Mouse (Mus musculus): Measurements from ENCODE around the gene Ppp1r9a. TPM values are rescaled to one million over a fixed set of nuclear protein-coding genes. Genes with fewer than 3 reads are reported as not detected.

The Ppp1r9a gene
- polyA plus RNA-seq, 1 experiment from 2014 or later = 51.7 TPM

- H3K9ac ChIP-seq = no peak overlapping the region
- H3K27ac ChIP-seq = no peak overlapping the region
- H3K9me3 ChIP-seq = no peaks in the 10 kb centered on the region
- no peak overlapping the region for H3K4me2 ChIP-seq
- H3K4me1 ChIP-seq = no peaks in the 10 kb centered on the region
- H3K4me3 ChIP-seq = no peak overlapping the region
- 96% methylated on average over 4 of the region's 4 CpGs for WGBS
- ATAC-seq (replicated peaks) = no peak
- no peaks in the 10 kb centered on the region for H3K36me3 ChIP-seq (replicated peaks)
- H3K27me3 ChIP-seq (replicated peaks) = no peaks in the 10 kb centered on the region
Observed at GRCm38 (mm10) chr6:4967236-4967635, 64.5 kb downstream of the Ppp1r9a start.

GRCm38 (mm10) chr6:4971229-4971628 is 68.5 kb downstream of the Ppp1r9a start:
- H3K4me2 ChIP-seq = no peak overlapping the region
- H3K9ac ChIP-seq = no peak overlapping the region
- 89% methylated on average over 9 of the region's 9 CpGs for WGBS
- H3K27me3 ChIP-seq (replicated peaks) = no peaks in the 10 kb centered on the region
- no peaks in the 10 kb centered on the region for H3K9me3 ChIP-seq
- H3K27ac ChIP-seq = no peak overlapping the region
- no peaks in the 10 kb centered on the region for H3K36me3 ChIP-seq (replicated peaks)
- no peak overlapping the region for H3K4me3 ChIP-seq
- no peak for ATAC-seq (replicated peaks)
- no peaks in the 10 kb centered on the region for H3K4me1 ChIP-seq

DNA sequence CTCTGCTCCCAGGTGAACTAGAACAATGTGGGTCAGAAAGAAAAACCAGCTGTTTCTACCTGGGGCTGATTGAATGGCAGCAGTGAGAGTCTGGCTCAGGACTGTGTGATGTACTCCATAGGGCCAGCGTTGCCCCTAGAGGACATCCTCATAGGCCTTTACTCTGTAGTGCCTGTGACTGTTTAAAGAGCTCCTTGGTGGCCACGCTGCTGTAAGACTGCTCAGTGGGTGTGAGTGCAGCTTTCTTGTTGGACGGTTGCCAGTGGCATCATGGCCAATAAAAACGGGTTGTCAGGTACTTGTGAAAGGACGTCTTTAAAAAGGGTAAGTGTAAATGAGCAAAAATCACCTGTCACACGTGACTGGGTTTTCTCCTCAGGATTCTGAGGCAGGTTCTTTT is 70.1 kb downstream of the Ppp1r9a start:
- Histone ChIP-seq H3K4me2 (no peak overlapping the region), H3K27ac (no peak overlapping the region), H3K9ac (no peak overlapping the region), H3K4me3 (no peak overlapping the region), H3K36me3 (replicated peaks) (no peaks in the 10 kb centered on the region), H3K9me3 (no peaks in the 10 kb centered on the region), H3K27me3 (replicated peaks) (no peaks in the 10 kb centered on the region), H3K4me1 (no peaks in the 10 kb centered on the region)
- ATAC-seq (replicated peaks) = peak; percentile 70
- 50% methylated on average over 6 of the region's 6 CpGs for WGBS

GRCm38 (mm10) chr6:4973337-4973736 is 70.6 kb downstream of the Ppp1r9a start:
- no peaks in the 10 kb centered on the region for H3K27me3 ChIP-seq (replicated peaks)
- ATAC-seq (replicated peaks) = no peak
- H3K4me3 ChIP-seq = no peak overlapping the region
- no peak overlapping the region for H3K27ac ChIP-seq
- no peaks in the 10 kb centered on the region for H3K4me1 ChIP-seq
- 93% methylated on average over 10 of the region's 10 CpGs for WGBS
- H3K9me3 ChIP-seq = no peaks in the 10 kb centered on the region
- H3K9ac ChIP-seq = no peak overlapping the region
- no peaks in the 10 kb centered on the region for H3K36me3 ChIP-seq (replicated peaks)
- no peak overlapping the region for H3K4me2 ChIP-seq

- Histone ChIP-seq H3K36me3 (replicated peaks) (no peaks in the 10 kb centered on the region), H3K4me3 (no peak overlapping the region), H3K4me2 (no peak overlapping the region), H3K9me3 (no peaks in the 10 kb centered on the region), H3K27me3 (replicated peaks) (no peaks in the 10 kb centered on the region), H3K27ac (no peak overlapping the region), H3K4me1 (0 out of 2 replicates have a peak, but pooled peaks cover 3% of the 10 kb centered on the region), H3K9ac (no peak overlapping the region)
- WGBS = 94% methylated on average over 4 of the region's 4 CpGs
- ATAC-seq (replicated peaks) = no peak
Observed at GRCm38 (mm10) chr6:4977515-4977914, 74.8 kb downstream of the Ppp1r9a start.

GRCm38 (mm10) chr6:4978249-4978648 is 75.5 kb downstream of the Ppp1r9a start:
- Histone ChIP-seq H3K27me3 (replicated peaks) (no peaks in the 10 kb centered on the region), H3K27ac (no peak overlapping the region), H3K9me3 (no peaks in the 10 kb centered on the region), H3K4me2 (no peak overlapping the region), H3K4me1 (0 out of 2 replicates have a peak, but pooled peaks cover 3% of the 10 kb centered on the region), H3K9ac (no peak overlapping the region), H3K36me3 (replicated peaks) (no peaks in the 10 kb centered on the region), H3K4me3 (no peak overlapping the region)
- no peak for ATAC-seq (replicated peaks)
- WGBS = 94% methylated on average over 2 of the region's 2 CpGs

- H3K36me3 ChIP-seq (replicated peaks) = no peaks in the 10 kb centered on the region
- no peak overlapping the region for H3K4me3 ChIP-seq
- no peak overlapping the region for H3K4me2 ChIP-seq
- no peak overlapping the region for H3K27ac ChIP-seq
- H3K9me3 ChIP-seq = no peaks in the 10 kb centered on the region
- ATAC-seq (replicated peaks) = no peak
- H3K4me1 ChIP-seq = 0 out of 2 replicates have a peak, but pooled peaks cover 3% of the 10 kb centered on the region
- no peak overlapping the region for H3K9ac ChIP-seq
- no peaks in the 10 kb centered on the region for H3K27me3 ChIP-seq (replicated peaks)
Observed at GRCm38 (mm10) chr6:4978897-4979296, 76.2 kb downstream of the Ppp1r9a start.

GRCm38 (mm10) chr6:4980113-4980512 is 77.4 kb downstream of the Ppp1r9a start:
- Histone ChIP-seq H3K9me3 (no peaks in the 10 kb centered on the region), H3K9ac (no peak overlapping the region), H3K4me1 (0 out of 2 replicates have a peak, but pooled peaks cover 3% of the 10 kb centered on the region), H3K4me3 (no peak overlapping the region), H3K36me3 (replicated peaks) (no peaks in the 10 kb centered on the region), H3K27me3 (replicated peaks) (no peaks in the 10 kb centered on the region), H3K4me2 (no peak overlapping the region), H3K27ac (no peak overlapping the region)
- ATAC-seq (replicated peaks) = no peak
- 37% methylated on average over 3 of the region's 3 CpGs for WGBS

GRCm38 (mm10) chr6:4982686-4983162 is 80.0 kb downstream of the Ppp1r9a start:
- Histone ChIP-seq H3K27ac (no peak overlapping the region), H3K9ac (no peak overlapping the region), H3K9me3 (no peaks in the 10 kb centered on the region), H3K4me2 (no peak overlapping the region), H3K27me3 (replicated peaks) (no peaks in the 10 kb centered on the region), H3K4me1 (0 out of 2 replicates have a peak, but pooled peaks cover 3% of the 10 kb centered on the region), H3K4me3 (no peak overlapping the region), H3K36me3 (replicated peaks) (no peaks in the 10 kb centered on the region)
- ATAC-seq (replicated peaks) = peak; percentile 63; the same call in 1 of the 2 replicates
- 42% methylated on average over 9 of the region's 9 CpGs for WGBS

DNA sequence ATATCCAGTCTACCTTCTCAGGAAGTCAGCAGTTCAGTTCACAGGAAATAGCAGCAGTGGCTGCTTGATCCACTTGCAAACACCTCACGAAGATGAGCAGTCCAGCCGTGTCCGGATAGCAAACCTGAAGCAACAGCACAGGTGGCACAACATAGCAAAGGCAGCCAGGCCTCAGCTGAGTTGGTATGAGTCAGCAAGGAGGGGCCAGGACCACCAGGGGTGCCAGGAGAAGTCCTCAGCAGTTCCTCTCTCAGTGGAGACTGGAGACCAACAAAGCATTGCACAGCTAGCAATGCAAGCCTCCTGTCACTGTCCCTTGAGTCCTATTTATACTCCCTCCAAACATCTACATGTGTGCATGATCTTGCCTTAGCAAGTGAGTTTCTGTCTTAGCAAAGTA is 83.0 kb downstream of the Ppp1r9a start:
- ATAC-seq (replicated peaks) = no peak
- Histone ChIP-seq H3K9me3 (no peaks in the 10 kb centered on the region), H3K27ac (no peak overlapping the region), H3K36me3 (replicated peaks) (no peaks in the 10 kb centered on the region), H3K4me1 (no peaks in the 10 kb centered on the region), H3K27me3 (replicated peaks) (no peaks in the 10 kb centered on the region), H3K4me2 (no peak overlapping the region), H3K9ac (no peak overlapping the region), H3K4me3 (no peak overlapping the region)
- 98% methylated on average over 3 of the region's 3 CpGs for WGBS

DNA sequence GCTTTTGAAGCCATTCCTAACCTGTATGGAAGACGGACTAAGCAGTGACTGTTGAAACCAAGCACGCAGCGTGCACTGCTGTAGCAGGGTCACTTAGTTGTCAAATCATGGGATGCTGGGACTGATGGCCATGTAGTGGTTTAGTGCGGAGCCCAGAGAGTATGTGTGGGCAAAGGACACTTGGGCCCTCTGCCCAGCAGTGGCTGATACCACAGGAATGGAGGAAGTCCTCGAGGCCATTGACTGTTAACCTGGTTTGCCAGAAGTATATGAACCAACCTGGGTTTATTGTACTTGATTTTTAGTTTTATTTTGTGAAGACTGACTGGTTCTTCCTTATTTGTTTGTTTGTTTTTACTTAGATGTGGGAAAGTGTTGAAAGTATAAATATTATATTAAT is 84.4 kb downstream of the Ppp1r9a start:
- H3K9ac ChIP-seq = no peak overlapping the region
- no peaks in the 10 kb centered on the region for H3K27me3 ChIP-seq (replicated peaks)
- H3K4me2 ChIP-seq = no peak overlapping the region
- ATAC-seq (replicated peaks) = no peak
- no peaks in the 10 kb centered on the region for H3K36me3 ChIP-seq (replicated peaks)
- H3K4me3 ChIP-seq = no peak overlapping the region
- no peaks in the 10 kb centered on the region for H3K4me1 ChIP-seq
- H3K27ac ChIP-seq = no peak overlapping the region
- no peaks in the 10 kb centered on the region for H3K9me3 ChIP-seq
- WGBS = 94% methylated on average over 5 of the region's 5 CpGs

DNA sequence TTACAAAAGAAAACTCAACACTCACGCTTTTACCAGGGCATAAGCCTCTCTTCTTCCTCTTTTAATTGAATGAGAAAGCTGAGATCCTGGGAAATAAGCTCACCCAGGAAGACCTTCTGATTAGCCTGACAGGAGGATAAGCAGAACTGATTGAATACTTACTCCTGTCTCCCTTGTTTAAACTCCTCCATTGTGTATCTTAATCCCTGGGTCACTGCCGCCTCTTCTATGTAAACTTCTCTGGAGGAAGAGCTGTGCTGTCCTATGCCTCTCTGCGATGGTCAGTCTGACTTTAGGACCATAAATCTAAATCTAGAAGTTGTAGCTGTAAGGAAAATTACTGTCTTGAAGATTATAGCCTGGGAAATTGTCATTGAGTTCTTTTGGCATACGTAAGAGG is 86.0 kb downstream of the Ppp1r9a start:
- WGBS = 37% methylated on average over 4 of the region's 4 CpGs

GRCm38 (mm10) chr6:4992308-4992707 is 89.6 kb downstream of the Ppp1r9a start:
- Histone ChIP-seq H3K27ac (no peak overlapping the region), H3K27me3 (replicated peaks) (no peaks in the 10 kb centered on the region), H3K4me3 (no peak overlapping the region), H3K4me2 (no peak overlapping the region), H3K4me1 (peaks cover 13% of the 10 kb centered on the region), H3K9ac (no peak overlapping the region), H3K36me3 (replicated peaks) (no peaks in the 10 kb centered on the region), H3K9me3 (no peaks in the 10 kb centered on the region)
- WGBS = 94% methylated on average over 9 of the region's 9 CpGs
- ATAC-seq (replicated peaks) = no peak

More for the DNA sequence above, 86.0 kb downstream of the Ppp1r9a start:
- no peak overlapping the region for H3K4me2 ChIP-seq
- no peak for ATAC-seq (replicated peaks)
- H3K27ac ChIP-seq = no peak overlapping the region
- no peaks in the 10 kb centered on the region for H3K27me3 ChIP-seq (replicated peaks)
- H3K4me3 ChIP-seq = no peak overlapping the region
- no peaks in the 10 kb centered on the region for H3K36me3 ChIP-seq (replicated peaks)
- H3K9me3 ChIP-seq = no peaks in the 10 kb centered on the region
- H3K4me1 ChIP-seq = peaks cover 2% of the 10 kb centered on the region
- no peak overlapping the region for H3K9ac ChIP-seq

Measured in midbrain, embryonic 15.5 days (tissue).